26 mouse cellular contexts compared by ENCODE assay signal in genomic region chr2:159565255-159565654, GRCm38 (mm10).
DNase-seq lines count a peak whose midpoint lies in the region; ATAC-seq and TF ChIP-seq lines count a peak whose summit lies in the region.
"Had no signal": no experiment of that assay in that cellular context is flagged by ENCODE, and none has a peak within 500 bp of the region (broad histone marks: within the 10 kb centered on the region; RNA-seq: fewer than 3 reads in every experiment).

No protein-coding gene starts in this region.

- no peak for TF ChIP-seq POLR2A in brain, embryonic 14.5 days (IDR thresholded peaks at IDR 0.05; ENCODE audit: borderline replicate concordance, extremely low read depth, insufficient read depth, insufficient read length, poor library complexity, severe bottlenecking)

- no peak for TF ChIP-seq CTCF in brain, embryonic 14.5 days (IDR thresholded peaks at IDR 0.05; ENCODE audit: borderline replicate concordance, extremely low read depth, insufficient read depth, insufficient read length)

- no peaks in the 10 kb centered on the region for H3K36me3 ChIP-seq in heart, embryonic 11.5 days (ENCODE audit: control insufficient read depth, insufficient read depth, low read length)
- H3K36me3 ChIP-seq: embryonic facial prominence, embryonic 12.5 days; forebrain, embryonic 10.5 days had no signal

- no peak overlapping the region for H3K4me3 ChIP-seq in heart, embryonic 11.5 days (ENCODE audit: low read depth, low read length)
- H3K4me3 ChIP-seq: embryonic facial prominence, embryonic 12.5 days; forebrain, embryonic 10.5 days; forebrain, embryonic 13.5 days; heart, adult 2 months had no signal

- no peak overlapping the region for H3K4me2 ChIP-seq in heart, embryonic 11.5 days
- H3K4me2 ChIP-seq: embryonic facial prominence, embryonic 12.5 days; forebrain, embryonic 13.5 days; hindbrain, embryonic 14.5 days had no signal

- H3K27me3 ChIP-seq in heart, embryonic 11.5 days (ENCODE audit: control insufficient read depth, insufficient read depth, low read length) = no peaks in the 10 kb centered on the region
- H3K27me3 ChIP-seq: embryonic facial prominence, embryonic 12.5 days; forebrain, embryonic 13.5 days had no signal

- H3K9ac ChIP-seq in heart, embryonic 11.5 days (ENCODE audit: low read depth, low read length) = no peak overlapping the region
- H3K9ac ChIP-seq: embryonic facial prominence, embryonic 12.5 days; forebrain, embryonic 13.5 days; hindbrain, embryonic 14.5 days had no signal

- ATAC-seq in heart, embryonic 11.5 days (replicated peaks; ENCODE audit: insufficient number of reproducible peaks, low FRiP score, low TSS enrichment) = no peak
- ATAC-seq: activated CD4-positive, CD25-positive, alpha-beta regulatory T cell, adult 4 months; CD4-positive, CD25-positive, alpha-beta regulatory T cell, adult 4 months; forebrain, embryonic 13.5 days; forebrain, embryonic 16.5 days; hindbrain, postnatal 0 days; inflammation-experienced regulatory T-cells, adult 6 months; intestine, embryonic 16.5 days had no signal

- H3K27ac ChIP-seq in heart, embryonic 11.5 days (ENCODE audit: low read depth, low read length) = no peak overlapping the region
- H3K27ac ChIP-seq: embryonic facial prominence, embryonic 12.5 days; forebrain, embryonic 10.5 days; forebrain, embryonic 13.5 days; hindbrain, embryonic 14.5 days; hindbrain, postnatal 0 days had no signal

- no peaks in the 10 kb centered on the region for H3K4me1 ChIP-seq in heart, embryonic 11.5 days (ENCODE audit: control insufficient read depth, insufficient read depth, low read length)
- H3K4me1 ChIP-seq: embryonic facial prominence, embryonic 12.5 days; forebrain, embryonic 13.5 days had no signal

- peak; percentile 11 for DNase-seq in gastrocnemius, postnatal 25 days
- no peak for DNase-seq in gastrocnemius, adult 8-10 months (ENCODE audit: low spot score in 2 of 2)
- DNase-seq in heart, adult 9 months (ENCODE audit: low spot score in 2 of 2) = peak; percentile 40 to 46
- DNase-seq in Muller cell, postnatal 12 days (ENCODE audit: inconsistent ontology term) = peak; percentile 21
- DNase-seq in brain, embryonic 14.5 days (ENCODE audit: low read depth) = peak; percentile 25
- no peak for DNase-seq in layer of hippocampus, postnatal 36 days
- DNase-seq in retina, postnatal 1 day = no peak
- DNase-seq: adrenal gland, adult 8-10 months; adrenal gland, postnatal 25 days; cerebellum, adult 18-20 months; cerebellum, adult 9-10 months; cerebellum, postnatal 14 days; heart, postnatal 4 days; kidney, adult 18-20 months had no signal

- 84% methylated on average over 4 of the region's 4 CpGs for WGBS in heart, embryonic 11.5 days (ENCODE audit: insufficient replicate concordance)

- H3K9me3 ChIP-seq in heart, embryonic 11.5 days (replicated peaks; ENCODE audit: control insufficient read depth, low read length) = no peaks in the 10 kb centered on the region
- H3K9me3 ChIP-seq: embryonic facial prominence, embryonic 12.5 days; forebrain, embryonic 10.5 days; forebrain, embryonic 13.5 days had no signal

Comparison
In these comparisons a context has a peak if more than half of its experiments do, and no peak if none do; other contexts are left out.
1. DNase-seq: peak in gastrocnemius, postnatal 25 days (single experiment), heart, adult 9 months (2 of 2), Muller cell, postnatal 12 days (single experiment) and brain, embryonic 14.5 days (single experiment); none in gastrocnemius, adult 8-10 months (0 of 2), layer of hippocampus, postnatal 36 days (0 of 2) and retina, postnatal 1 day (single experiment).